Mouse (Mus musculus) kidney, postnatal 25 days (tissue): ENCODE data around the gene 9330182L06Rik.

ENCODE experiments used
- DNase-seq, 2 experiments: peaks; one replicate each; pipeline ENCODE4 v3.0.0; 2021; ENCODE audit warnings: mixed read lengths in 2 of 2

Gene 9330182L06Rik

DNA sequence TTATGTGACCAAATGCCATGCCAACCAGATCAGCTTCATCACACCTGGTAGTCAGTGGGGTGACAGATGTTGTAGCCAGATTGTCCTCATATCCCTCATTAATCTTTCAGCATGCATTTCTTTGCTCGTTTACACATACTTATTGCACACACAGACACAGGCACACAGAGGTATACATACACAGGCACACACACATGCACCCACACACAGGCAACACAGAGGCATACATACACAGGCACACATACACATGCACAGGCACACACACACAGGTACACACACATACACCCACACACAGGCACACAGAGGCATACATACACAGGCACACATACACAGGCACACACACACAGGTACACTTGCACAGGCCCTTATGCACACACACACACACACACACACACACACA, 99.0 kb downstream of the 9330182L06Rik start:
- DNase-seq: no peak

DNA sequence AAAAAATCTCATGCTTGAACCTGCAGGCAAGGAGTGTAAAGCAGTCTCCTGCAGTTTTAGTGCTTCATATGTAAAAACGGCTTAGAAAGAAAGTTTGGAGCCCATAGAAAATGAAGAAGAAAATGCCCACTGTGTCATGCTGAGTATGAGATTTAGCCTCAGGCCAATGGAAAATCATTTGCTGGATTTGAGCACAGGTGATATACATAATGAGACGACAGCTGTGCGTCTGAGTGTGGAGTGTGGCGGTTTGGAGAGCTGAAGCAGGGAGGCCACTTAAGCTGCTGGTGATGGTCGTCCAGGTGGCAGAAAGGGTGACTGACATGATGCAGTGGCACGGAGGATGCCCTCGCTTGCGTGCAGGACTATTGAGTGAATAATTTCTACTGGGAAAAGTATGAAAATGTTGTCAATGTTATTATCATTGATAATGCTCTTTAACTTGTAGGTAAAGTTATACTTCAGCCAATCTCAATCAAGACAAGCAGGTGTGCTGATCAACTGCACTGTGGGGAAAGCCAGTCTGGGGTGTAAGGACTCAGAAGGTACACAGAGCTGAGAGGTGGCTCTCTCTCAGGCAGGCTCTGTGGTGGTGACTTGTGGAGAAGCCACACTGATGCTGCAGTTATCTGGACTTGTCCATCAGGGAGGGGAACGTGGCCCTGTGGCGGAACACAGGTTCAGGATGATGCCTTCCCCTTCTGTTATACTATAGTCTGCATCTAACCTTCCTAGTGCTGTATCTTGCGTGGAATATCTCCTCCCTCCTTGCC, 102.2 kb downstream of the 9330182L06Rik start:
- no peak for DNase-seq

DNA sequence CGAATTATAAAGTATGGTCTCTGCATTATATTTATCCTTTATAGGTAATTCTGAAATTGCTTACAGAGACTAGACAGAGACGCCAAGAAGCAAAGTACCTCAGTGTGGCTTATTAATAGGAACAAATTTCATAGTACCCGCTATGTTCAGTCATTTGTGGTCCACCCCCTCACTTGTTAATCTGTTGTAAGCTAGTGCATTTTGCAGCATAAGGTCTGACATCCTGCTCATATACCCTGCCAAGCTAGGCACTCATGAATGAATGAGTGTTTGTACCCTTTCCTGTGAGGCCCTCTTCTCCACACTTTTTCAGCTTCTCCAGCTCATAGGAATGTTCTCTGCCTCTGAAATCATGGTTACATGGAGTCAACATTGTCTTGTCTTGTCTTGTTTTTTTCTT, 105.2 kb downstream of the 9330182L06Rik start:
- no peak for DNase-seq

DNA sequence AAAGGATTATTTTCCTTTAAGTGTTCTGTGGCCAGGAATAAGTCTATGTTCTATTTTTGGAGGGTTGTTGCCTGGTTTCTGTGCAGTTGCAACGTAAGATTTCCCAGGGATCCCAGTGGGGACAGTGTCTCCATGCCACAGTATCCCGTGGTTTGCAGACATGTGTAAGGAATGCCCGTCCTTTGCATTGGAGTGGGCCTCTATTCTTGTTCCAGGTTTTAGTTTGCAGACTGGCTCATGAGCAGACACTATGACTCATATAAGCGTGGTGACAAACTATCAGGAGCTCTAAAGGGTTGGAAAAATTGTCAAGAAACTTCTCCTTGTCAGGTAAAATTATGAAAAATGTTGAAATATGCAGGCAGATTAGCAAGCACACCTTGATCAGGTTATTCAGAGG, 107.4 kb downstream of the 9330182L06Rik start:
- DNase-seq: no peak

DNA sequence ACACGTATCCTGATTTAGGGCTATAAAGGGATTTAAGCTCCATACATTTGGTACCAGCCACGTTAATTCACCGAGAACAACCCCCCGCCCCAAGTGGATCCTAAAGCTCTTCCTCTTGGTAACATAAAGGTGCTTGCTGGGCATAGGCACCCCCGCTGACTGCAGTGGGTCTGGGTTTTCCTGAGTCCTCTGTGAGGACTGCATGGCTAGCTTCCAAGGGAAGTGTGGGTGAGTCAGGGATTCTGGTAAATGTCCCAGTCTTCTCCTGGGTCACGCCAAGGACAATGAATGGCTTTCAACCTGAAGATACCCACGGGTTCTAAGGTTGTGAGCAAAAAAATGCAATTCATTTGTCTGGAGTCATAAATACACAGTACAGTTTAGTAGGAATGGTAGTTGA, 124.0 kb downstream of the 9330182L06Rik start:
- no peak for DNase-seq

DNA sequence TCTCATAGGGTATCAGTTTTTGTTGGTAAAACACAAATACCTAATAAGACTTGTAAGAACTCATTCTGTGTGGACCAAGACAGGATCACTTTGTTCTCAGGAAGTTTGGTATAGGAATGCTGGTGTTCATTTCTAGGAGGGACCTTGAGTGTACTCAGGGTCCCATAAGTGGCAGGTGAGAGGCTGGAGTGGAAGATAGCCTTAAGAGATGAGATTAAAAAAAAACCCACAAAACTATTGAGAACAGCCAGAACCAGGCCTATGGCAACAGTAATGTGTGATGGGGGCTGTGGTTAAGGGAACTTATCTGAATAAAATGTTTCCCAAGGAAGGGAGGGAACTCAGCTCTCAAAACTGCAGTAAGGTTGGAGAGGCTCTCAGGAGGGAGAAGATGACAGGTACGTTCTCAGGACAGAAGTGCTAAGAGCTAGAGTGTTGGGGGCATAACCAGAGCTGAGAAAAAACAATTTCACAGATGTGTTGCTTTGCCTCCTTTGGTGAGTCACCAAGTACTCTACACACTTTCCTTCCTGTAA, 126.0 kb downstream of the 9330182L06Rik start:
- no peak for DNase-seq

DNA sequence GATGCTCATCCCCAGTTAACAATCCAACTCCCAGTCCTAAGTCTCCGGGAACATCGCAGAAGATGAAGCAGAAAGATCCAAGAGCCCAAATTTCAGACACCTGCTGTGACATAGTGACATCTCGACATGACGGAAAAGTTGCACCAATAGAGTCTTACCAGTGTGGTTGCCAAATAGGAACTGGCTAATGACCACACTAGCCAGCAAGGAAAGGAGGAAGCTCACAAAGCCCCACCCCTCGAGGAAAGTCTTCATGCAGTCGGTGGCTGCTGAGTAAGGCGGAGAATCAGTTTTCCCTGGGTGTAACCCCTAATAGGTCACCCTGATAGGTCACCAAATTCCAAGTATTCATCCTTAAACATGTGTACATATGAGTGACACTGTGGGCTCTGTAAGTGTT, 151.2 kb downstream of the 9330182L06Rik start:
- DNase-seq: no peak

DNA sequence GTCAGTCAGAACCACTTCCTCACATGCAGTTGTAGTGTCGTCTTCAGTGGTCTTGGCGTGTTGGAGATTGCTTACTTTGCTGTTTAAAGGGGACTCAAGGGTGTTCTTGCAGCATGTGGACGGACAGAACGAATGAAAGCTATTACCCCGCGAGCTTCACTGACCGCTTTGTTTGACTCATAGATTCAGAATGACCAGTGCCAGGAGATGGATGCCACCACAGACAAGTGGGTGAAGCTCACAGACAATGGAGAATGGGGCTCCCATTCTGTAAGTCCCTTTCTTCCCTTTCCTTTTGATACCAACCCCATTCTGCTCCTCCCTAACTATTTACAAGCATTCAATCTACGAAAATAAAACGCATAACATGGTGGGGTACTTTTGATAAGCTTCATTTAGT, 151.9 kb downstream of the 9330182L06Rik start:
- DNase-seq: no peak

DNA sequence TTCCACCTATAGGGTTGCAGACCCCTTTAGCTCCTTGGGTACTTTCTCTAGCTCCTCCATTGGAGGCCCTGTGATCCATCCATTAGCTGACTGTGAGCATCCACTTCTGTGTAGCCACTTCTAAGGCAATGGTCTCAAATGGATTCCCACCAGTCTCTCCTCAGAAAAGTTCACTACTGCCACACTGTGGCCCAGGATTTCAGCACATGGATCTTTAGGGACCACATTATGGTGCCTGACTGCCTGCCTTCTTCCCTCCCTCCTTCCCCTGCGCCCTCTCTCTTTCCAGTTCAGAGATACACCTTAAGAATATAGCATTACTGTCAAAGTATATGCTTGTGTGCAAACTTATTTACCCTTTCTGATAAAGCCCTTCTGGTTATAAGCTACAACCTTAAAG, 154.0 kb downstream of the 9330182L06Rik start:
- DNase-seq: no peak

DNA sequence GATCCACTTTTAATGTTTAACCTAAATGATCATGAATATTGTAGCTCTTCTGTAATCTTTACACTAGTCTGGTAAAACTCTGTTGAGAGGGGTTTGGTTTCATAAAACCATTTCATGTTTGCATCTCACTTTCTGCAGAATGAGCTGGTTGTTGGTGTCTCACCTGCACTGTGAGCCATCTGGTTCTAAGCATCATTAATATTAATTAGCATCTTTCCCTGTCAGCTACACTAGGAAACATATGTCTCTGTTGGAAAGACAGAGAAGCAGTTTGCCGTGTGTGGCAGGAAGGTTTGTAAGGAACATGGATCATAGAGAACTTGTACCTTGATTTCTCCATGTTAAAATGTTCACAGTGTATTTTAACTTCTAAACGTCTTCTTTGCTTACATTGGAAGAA, 158.5 kb downstream of the 9330182L06Rik start:
- no peak for DNase-seq

DNA sequence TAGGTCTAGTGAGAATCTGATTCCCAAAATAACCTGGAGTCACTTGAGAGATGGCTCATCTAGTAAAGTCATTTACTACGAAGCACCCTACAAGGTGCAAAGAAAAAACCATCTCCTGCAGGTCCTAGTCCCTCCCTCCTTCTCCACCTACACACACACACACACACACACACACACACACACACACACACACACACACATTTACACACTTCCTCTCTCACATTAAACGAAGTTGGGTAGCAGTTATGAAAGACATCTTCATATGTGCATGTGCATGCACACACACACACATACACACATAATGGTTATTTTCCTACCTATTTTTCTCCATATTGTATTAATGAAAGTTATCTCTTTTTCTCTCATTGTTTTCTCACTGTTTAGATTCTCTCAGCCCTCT, 161.2 kb downstream of the 9330182L06Rik start:
- DNase-seq: no peak

DNA sequence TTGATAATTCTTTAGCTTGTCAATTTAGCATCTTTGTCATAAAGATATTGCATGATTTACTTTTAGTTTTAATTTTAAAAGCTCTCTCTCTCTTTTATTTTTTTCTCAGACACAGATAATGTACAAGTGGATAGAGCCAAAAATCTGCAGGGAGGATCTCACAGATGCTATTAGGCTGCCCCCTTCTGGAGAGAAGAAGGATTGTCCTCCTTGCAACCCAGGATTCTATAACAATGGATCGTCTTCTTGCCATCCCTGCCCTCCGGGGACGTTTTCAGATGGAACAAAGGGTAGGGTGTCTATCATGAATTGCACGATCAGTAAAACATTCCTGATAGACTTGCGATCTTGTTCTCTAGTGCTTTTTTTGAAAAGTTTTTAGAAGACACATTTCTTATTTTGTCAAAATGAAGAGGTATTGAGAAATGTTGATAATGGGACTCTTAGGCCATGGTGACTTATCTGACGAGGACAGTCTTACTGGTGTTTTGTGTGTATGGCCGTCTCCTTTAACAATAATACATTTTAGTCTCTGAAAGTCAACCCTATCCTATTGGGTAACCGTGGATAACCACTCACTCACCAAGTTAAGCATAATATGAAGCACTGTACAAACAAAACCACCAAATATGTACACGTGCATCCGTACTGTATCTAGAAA, 161.8 kb downstream of the 9330182L06Rik start:
- DNase-seq: peak in 1 of 2 experiments; percentile 14

DNA sequence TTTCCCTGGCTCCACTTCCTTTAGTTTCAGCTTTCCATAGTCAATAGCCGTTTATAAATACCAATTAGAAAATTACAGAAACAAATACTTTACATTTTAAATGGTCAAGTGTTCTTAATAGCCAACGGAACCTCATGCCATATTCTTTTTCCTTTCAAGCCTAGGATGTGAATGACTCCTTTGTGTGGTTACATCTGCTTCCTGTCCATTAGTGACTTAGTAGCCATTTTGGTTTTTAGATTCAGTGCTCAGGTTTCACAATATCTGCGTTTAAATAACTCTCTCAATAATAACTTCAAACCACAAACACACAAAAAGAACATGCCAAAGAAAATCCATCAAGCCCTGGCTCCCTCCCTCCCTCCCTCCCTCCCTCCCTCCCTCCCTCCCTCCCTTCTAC, 162.8 kb downstream of the 9330182L06Rik start:
- DNase-seq: no peak

DNA sequence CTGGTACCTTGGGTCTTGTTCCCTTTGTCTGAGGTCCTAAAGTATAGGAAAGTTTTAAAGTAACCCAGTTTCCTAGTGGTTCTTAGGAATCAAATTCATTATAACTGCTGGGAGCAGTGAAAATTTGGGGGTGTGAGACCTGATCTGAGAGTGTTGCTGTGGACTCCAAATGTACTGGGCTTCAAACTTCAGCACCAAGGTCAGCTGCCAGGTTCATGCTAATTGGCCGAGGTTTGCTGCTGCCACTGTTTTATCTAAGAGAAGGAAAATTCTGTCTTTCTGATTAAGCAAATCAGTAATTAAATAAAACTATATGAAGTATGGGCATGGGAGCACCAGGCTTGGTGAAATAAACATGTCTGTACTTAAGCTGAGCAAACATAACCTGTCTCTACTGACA, 180.2 kb downstream of the 9330182L06Rik start:
- DNase-seq: peak in 1 of 2 experiments; percentile 32

DNA sequence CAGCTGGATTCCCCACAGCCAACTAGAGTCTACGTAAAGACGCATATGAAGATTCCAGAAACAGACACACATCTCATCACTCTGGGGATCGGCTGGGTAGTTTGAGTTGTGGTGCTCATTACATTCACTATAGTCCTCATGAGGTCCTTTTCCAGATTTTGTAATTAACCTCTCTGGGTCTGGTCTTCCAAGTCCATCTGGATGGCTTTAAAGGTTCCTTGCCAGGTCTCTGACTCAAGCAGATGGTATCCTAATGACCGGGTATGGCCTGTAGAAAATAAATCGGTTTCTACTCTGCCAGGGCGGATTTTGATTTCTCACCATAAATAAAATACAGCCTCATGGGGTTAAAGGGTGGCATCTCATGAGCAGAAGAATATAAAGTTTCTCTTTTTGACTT, 183.0 kb downstream of the 9330182L06Rik start:
- DNase-seq: no peak

DNA sequence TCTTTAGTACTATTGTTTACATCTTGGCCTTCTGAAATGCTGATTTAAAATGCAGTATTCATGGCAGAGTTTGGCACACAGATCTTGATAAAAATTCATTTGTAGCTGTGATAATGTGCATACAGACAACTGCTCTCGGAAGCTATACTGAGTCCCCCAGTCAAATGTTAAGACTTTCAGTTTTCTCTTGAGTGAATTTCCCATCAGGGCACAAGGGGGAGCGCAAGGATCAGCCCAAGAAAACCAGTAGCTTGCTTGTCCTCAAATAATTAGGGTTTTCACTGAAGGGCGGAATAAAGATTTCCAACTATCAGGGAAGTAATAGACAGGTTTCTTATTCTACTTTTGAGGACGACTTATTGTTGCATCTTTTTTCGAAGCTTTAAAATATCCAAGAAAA, 183.7 kb downstream of the 9330182L06Rik start:
- DNase-seq: no peak

DNA sequence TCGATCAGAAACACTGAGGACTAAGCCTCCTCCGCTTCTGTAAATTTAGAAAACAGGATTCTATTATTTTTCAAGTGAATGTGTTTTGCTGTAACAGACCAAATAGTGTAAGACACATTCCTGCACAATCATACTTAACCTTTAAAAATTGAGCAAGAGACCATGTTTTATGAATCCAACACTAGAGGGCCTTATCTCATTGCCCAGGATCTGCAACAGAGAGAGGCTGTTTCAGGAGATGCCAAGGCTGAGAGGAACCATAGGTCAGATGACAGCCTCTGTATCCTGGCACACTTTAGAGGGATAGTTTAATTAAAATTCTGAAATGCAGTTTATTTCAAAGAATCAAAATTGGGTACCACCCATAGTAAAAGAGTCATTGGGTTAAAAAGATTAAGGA, 187.4 kb downstream of the 9330182L06Rik start:
- no peak for DNase-seq

DNA sequence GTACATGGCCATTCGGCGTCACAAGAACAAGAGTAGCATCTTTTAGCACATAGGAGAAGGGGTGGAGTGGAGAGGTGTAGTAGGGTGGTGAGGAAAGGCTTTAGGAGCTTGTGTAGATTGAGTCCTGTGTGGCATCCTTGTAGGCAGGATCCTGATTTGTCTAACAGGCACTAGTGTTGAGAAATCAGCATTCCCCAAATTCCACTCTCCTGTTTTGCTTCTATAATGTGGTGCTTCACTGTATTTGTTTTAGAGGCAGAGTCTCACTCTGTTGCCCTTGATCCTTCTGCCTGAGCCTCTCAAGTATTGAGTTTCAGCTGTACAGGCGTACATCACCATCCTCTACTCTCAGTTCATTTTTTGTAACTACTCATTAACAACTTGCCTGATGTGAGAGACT, 211.7 kb downstream of the 9330182L06Rik start:
- no peak for DNase-seq

DNA sequence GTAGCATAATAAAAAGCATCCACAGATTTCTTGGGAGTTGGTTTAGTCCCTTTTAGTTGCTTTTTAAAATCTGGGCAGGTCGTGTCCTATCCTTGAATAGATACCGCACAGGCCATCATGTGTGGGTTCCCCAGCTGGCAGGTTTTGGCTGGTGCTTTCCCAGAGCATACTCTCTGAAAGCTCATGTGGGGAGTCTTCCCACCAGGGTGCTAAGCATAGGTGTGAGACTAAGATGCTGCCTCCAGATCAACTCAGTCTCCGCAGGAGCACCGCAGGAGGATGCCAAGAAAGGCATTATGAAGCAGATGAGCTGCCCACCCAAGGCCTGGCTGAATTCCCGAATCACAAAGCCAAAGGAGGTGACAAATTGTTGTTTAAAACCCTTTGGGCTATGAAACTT, 229.5 kb downstream of the 9330182L06Rik start:
- no peak for DNase-seq

DNA sequence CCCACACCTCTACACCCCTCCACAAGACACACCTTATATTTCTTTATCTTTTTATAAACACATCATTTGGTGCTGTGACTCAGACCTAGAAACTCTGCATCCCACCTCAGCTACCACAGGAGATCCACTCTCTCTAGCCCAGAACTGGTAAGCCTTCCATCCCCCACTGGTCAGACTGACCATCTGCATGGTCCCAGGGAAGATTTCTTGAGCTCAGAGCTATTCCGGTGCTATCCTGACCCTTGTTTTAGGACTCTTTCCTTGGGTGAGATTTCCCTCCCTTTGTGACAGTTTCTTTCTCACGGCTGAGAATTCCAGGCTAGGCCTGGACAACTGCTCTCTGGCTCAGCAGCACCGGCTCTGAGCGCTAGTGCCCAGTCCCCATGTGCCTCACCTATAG, 231.3 kb downstream of the 9330182L06Rik start:
- DNase-seq: no peak

DNA sequence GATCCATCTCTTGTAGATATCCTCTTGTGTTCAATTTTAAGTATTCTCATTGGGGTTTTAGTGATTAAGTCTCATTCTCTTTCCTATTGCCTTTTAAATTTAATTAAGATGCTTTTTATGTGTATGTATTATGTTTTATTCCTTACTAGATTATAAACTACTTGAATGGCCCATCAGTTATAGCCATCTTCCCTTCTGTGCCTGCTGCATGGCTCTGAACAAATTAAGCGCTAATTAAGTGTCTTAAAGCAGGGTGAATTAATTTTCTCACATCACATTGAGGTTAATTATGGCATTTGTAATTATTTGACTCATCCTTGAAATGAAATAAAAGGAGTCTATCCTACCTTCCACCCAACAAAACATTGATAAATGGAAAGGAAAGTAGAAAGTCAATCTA, 245.1 kb downstream of the 9330182L06Rik start:
- no peak for DNase-seq

DNA sequence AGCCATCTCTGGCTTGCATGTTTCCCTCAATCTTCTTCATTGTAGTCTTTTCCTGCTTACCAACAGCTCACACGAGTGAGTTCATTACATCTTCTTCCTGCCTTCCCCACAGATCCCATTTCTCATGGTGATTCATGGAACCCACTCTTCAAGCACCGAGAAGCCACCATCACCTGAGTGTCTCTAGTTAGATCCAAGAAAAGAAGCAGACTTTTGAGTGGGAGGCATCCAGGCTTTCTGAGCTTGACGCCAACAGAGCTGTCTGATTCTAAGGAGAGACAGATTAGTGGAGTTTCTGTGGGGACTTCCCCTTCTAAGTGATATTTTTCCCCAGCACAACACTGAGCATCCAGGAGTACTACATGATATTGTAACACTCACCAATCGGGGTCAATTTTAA, 259.6 kb downstream of the 9330182L06Rik start:
- no peak for DNase-seq
